Mouse (Mus musculus) C2C12 (cell line): ENCODE results near the gene Nr2c2ap. TPM values are rescaled to one million over a fixed set of nuclear protein-coding genes. Genes with fewer than 3 reads are reported as not detected.

Experiments
- H3K27me3 ChIP-seq: one replicate; pipeline ENCODE4 v1.6.1; 2011; ENCODE audit not compliant: control insufficient read depth, insufficient read depth, insufficient read length
- H3K36me3 ChIP-seq: one replicate; pipeline ENCODE4 v1.6.1; 2011; ENCODE audit not compliant: control insufficient read depth, insufficient read depth
- H3K4me3 ChIP-seq: one replicate; pipeline ENCODE4 v1.5.1; 2011; ENCODE audit warnings: mild to moderate bottlenecking, control low read depth; ENCODE audit not compliant: poor library complexity, insufficient read depth, severe bottlenecking
- H3K79me2 ChIP-seq: one replicate; pipeline ENCODE4 v1.6.1; 2011; ENCODE audit not compliant: control insufficient read depth, insufficient read depth
- H3K79me3 ChIP-seq: one replicate; pipeline ENCODE4 v1.6.1; 2011; ENCODE audit warnings: low read depth, control low read depth
- H3ac ChIP-seq: one replicate; pipeline ENCODE3; 2011; ENCODE audit warnings: low read depth; ENCODE audit not compliant: control insufficient read depth, insufficient read length
- CEBPB ChIP-seq: IDR thresholded peaks from one replicate; pipeline ENCODE4 v1.6.1; 2011; ENCODE audit warnings: low read depth, mild to moderate bottlenecking, control low read depth, moderate library complexity
- CTCF ChIP-seq: IDR thresholded peaks from one replicate; pipeline ENCODE4 v1.5.1; 2011; ENCODE audit not compliant: control insufficient read depth, insufficient read depth, insufficient read length
- MAX ChIP-seq: IDR thresholded peaks from one replicate; pipeline ENCODE4 v1.6.1; 2011; ENCODE audit warnings: mild to moderate bottlenecking, control low read depth
- MYOD1 ChIP-seq: IDR thresholded peaks from one replicate; pipeline ENCODE4 v1.6.1; 2011; ENCODE audit warnings: low read depth; ENCODE audit not compliant: control insufficient read depth, insufficient read length
- MYOG ChIP-seq: IDR thresholded peaks from one replicate; pipeline ENCODE4 v1.6.1; 2011; ENCODE audit not compliant: control insufficient read depth, insufficient read length; ENCODE audit errors: extremely low read depth
- microRNA-seq: library from miRNA; unstranded; fragments of <30 nt; microRNA quantifications from one replicate; pipeline ENCODE4, GENCODE M21; 2019; ENCODE audit warnings: borderline microRNAs expressed
- polyA plus RNA-seq: library from polyadenylated mRNA; unstranded; fragments of >200 nt; fragmentation: generic; extraction: Trizol; gene quantifications from one replicate; pipeline ENCODE4 v1.2.1, GENCODE M21; 2012; ENCODE audit warnings: missing spikeins

Nr2c2ap gene
- polyA plus RNA-seq, 1 experiment, result 37.3 TPM

DNA sequence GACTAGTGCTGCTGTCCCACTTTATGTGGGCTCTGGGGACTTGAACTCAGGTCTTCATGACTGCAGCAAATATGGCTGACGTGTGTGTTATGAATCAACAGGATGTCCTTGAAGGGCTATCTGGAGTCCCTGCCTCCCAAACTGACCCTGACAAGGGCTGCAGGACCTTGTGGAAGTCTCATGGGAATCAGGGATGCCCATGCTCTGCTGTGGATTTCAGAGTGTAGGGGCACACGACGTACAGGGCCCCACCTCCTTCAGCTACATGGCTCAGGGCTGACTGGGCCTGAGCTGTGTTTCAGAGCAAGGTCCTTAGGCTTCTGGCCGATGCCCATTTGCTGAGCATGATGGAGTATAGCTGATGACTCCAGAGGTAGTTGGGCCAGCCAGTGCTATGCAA, 52.1 kb downstream of the Nr2c2ap start:
- no peaks in the 10 kb centered on the region for H3K79me3 ChIP-seq
- no peak overlapping the region for H3ac ChIP-seq
- no peaks in the 10 kb centered on the region for H3K79me2 ChIP-seq
- TF ChIP-seq CTCF (no peak), MYOG (no peak), MYOD1 (no peak), MAX (no peak), CEBPB (no peak)
- H3K27me3 ChIP-seq, result no peaks in the 10 kb centered on the region
- H3K36me3 ChIP-seq, result peaks cover 8% of the 10 kb centered on the region
- H3K4me3 ChIP-seq, result no peak overlapping the region

Small RNA genes within 50 kb of the gene (microRNA-seq; reads per million reads assigned to microRNA genes)
- gene Mir7066, result not detected

Other genes starting within 250 kb of the Nr2c2ap start
- 0.02 TPM for gene Cilp2, start 243.6 kb upstream of the Nr2c2ap start, polyA plus RNA-seq
- 0.57 TPM for gene Tssk6, start 229.1 kb upstream of the Nr2c2ap start, polyA plus RNA-seq
- gene Ndufa13, start 228.8 kb upstream of the Nr2c2ap start, polyA plus RNA-seq, result 135 TPM
- gene Yjefn3, start 228.6 kb upstream of the Nr2c2ap start, polyA plus RNA-seq, result 2.6 TPM
- gene Gatad2a, start 134.9 kb upstream of the Nr2c2ap start, polyA plus RNA-seq, result 59.3 TPM
- 24.0 TPM for gene Mau2, start 88.6 kb upstream of the Nr2c2ap start, polyA plus RNA-seq
- 28.2 TPM for gene Sugp1, start 88.5 kb upstream of the Nr2c2ap start, polyA plus RNA-seq
- gene Tm6sf2, start 58.4 kb upstream of the Nr2c2ap start, polyA plus RNA-seq, result 0.57 TPM
- 1.0 TPM for gene Hapln4, start 47.9 kb upstream of the Nr2c2ap start, polyA plus RNA-seq
- not detected for gene Ncan, start 10.5 kb upstream of the Nr2c2ap start, polyA plus RNA-seq
- gene Rfxank, start 7.8 kb downstream of the Nr2c2ap start, polyA plus RNA-seq, result 7.9 TPM
- 49.8 TPM for gene Borcs8, start 8.2 kb downstream of the Nr2c2ap start, polyA plus RNA-seq
- gene Mef2b, start 8.4 kb downstream of the Nr2c2ap start, polyA plus RNA-seq, result 0.05 TPM
- 57.8 TPM for gene Tmem161a, start 41.0 kb downstream of the Nr2c2ap start, polyA plus RNA-seq
- 0.61 TPM for gene Slc25a42, start 81.0 kb downstream of the Nr2c2ap start, polyA plus RNA-seq
- gene Sugp2, start 102.9 kb downstream of the Nr2c2ap start, polyA plus RNA-seq, result 7.8 TPM
- 48.5 TPM for gene Armc6, start 103.1 kb downstream of the Nr2c2ap start, polyA plus RNA-seq
- gene Homer3, start 151.5 kb downstream of the Nr2c2ap start, polyA plus RNA-seq, result 66.5 TPM
- gene Ddx49, start 171.2 kb downstream of the Nr2c2ap start, polyA plus RNA-seq, result 136 TPM
- gene Cope, start 171.2 kb downstream of the Nr2c2ap start, polyA plus RNA-seq, result 158 TPM
- 0.23 TPM for gene Cers1, start 184.4 kb downstream of the Nr2c2ap start, polyA plus RNA-seq
- 0.16 TPM for gene Gdf1, start 198.5 kb downstream of the Nr2c2ap start, polyA plus RNA-seq
- gene Upf1, start 221.9 kb downstream of the Nr2c2ap start, polyA plus RNA-seq, result 47.2 TPM
- 0.20 TPM for gene Comp, start 242.2 kb downstream of the Nr2c2ap start, polyA plus RNA-seq